Mouse (Mus musculus): ENCODE results near the gene Rnf115. TPM values are rescaled to one million over a fixed set of nuclear protein-coding genes. Genes with fewer than 3 reads are reported as not detected.

The Rnf115 gene
- polyA plus RNA-seq, 1 experiment from 2014 or later = 38.4 TPM

GRCm38 (mm10) chr3:96704778-96705177 is 22.7 kb upstream of the Rnf115 start:
- Histone ChIP-seq H3K36me3 (ENCODE audit: control insufficient read depth, insufficient read depth, low read length) (peaks cover 21% of the 10 kb centered on the region; the same call in 1 of the 2 replicates), H3K27me3 (ENCODE audit: control insufficient read depth, insufficient read depth, low read length) (no peaks in the 10 kb centered on the region), H3K9me3 (replicated peaks; ENCODE audit: control insufficient read depth, low read length) (no peaks in the 10 kb centered on the region), H3K9ac (ENCODE audit: low read length) (no peak overlapping the region), H3K4me1 (ENCODE audit: control insufficient read depth, insufficient read depth, low read length) (peaks cover 10% of the 10 kb centered on the region), H3K4me3 (replicated peaks; ENCODE audit: low read length) (no peak overlapping the region), H3K4me2 (ENCODE audit: low read depth, low read length) (no peak overlapping the region), H3K27ac (ENCODE audit: low read length) (no peak overlapping the region)
- 68% methylated on average over 11 of the region's 11 CpGs for WGBS
- ATAC-seq (ENCODE audit: insufficient read depth, low FRiP score) = no peak

- WGBS = 89% methylated on average over 11 of the region's 11 CpGs
- Histone ChIP-seq H3K27me3 (ENCODE audit: control insufficient read depth, insufficient read depth, low read length) (no peaks in the 10 kb centered on the region), H3K4me3 (replicated peaks; ENCODE audit: low read length) (no peak overlapping the region), H3K4me2 (ENCODE audit: low read depth, low read length) (no peak overlapping the region), H3K9me3 (replicated peaks; ENCODE audit: control insufficient read depth, low read length) (no peaks in the 10 kb centered on the region), H3K36me3 (ENCODE audit: control insufficient read depth, insufficient read depth, low read length) (peaks cover 21% of the 10 kb centered on the region; the same call in 1 of the 2 replicates), H3K4me1 (ENCODE audit: control insufficient read depth, insufficient read depth, low read length) (peaks cover 10% of the 10 kb centered on the region), H3K27ac (ENCODE audit: low read length) (no peak overlapping the region), H3K9ac (ENCODE audit: low read length) (no peak overlapping the region)
- no peak for ATAC-seq (ENCODE audit: insufficient read depth, low FRiP score)
These were observed 21.2 kb upstream of the Rnf115 start for GRCm38 (mm10) chr3:96706217-96706616.

GRCm38 (mm10) chr3:96706984-96707383 is 20.5 kb upstream of the Rnf115 start:
- H3K36me3 ChIP-seq (ENCODE audit: control insufficient read depth, insufficient read depth, low read length) = peaks cover 21% of the 10 kb centered on the region; the same call in 1 of the 2 replicates
- 53% methylated on average over 7 of the region's 7 CpGs for WGBS
- H3K4me1 ChIP-seq (ENCODE audit: control insufficient read depth, insufficient read depth, low read length) = peaks cover 10% of the 10 kb centered on the region
- H3K27ac ChIP-seq (ENCODE audit: low read length) = no peak overlapping the region
- ATAC-seq (ENCODE audit: insufficient read depth, low FRiP score) = no peak
- no peak overlapping the region for H3K4me2 ChIP-seq (ENCODE audit: low read depth, low read length)
- H3K4me3 ChIP-seq (replicated peaks; ENCODE audit: low read length) = no peak overlapping the region
- no peaks in the 10 kb centered on the region for H3K27me3 ChIP-seq (ENCODE audit: control insufficient read depth, insufficient read depth, low read length)
- no peak overlapping the region for H3K9ac ChIP-seq (ENCODE audit: low read length)
- no peaks in the 10 kb centered on the region for H3K9me3 ChIP-seq (replicated peaks; ENCODE audit: control insufficient read depth, low read length)

GRCm38 (mm10) chr3:96707903-96708683 is 19.4 kb upstream of the Rnf115 start, which contains the start of gene Nudt17:
Gene Nudt17, minus strand, starts transcription at chr3:96708562.
- WGBS = 5% methylated on average over 42 of the region's 42 CpGs

GRCm38 (mm10) chr3:96708684-96709064 is 18.8 kb upstream of the Rnf115 start:
- no peaks in the 10 kb centered on the region for H3K27me3 ChIP-seq (ENCODE audit: control insufficient read depth, insufficient read depth, low read length)
- H3K4me2 ChIP-seq (ENCODE audit: low read depth, low read length) = peak overlapping the region; percentile 99
- ATAC-seq (ENCODE audit: insufficient read depth, low FRiP score) = no peak
- no peaks in the 10 kb centered on the region for H3K9me3 ChIP-seq (replicated peaks; ENCODE audit: control insufficient read depth, low read length)
- no peak overlapping the region for H3K9ac ChIP-seq (ENCODE audit: low read length)
- H3K4me3 ChIP-seq (replicated peaks; ENCODE audit: low read length) = 0 out of 2 replicates have a peak overlapping the region, but pooled peaks have one; percentile 62
- WGBS = 51% methylated on average over 2 of the region's 2 CpGs
- peaks cover 21% of the 10 kb centered on the region; the same call in 1 of the 2 replicates for H3K36me3 ChIP-seq (ENCODE audit: control insufficient read depth, insufficient read depth, low read length)
- H3K4me1 ChIP-seq (ENCODE audit: control insufficient read depth, insufficient read depth, low read length) = peaks cover 10% of the 10 kb centered on the region
- H3K27ac ChIP-seq (ENCODE audit: low read length) = no peak overlapping the region

More at GRCm38 (mm10) chr3:96707903-96708683, 19.4 kb upstream of the Rnf115 start, which contains the start of gene Nudt17:
- H3K27ac ChIP-seq (ENCODE audit: low read length) = no peak within 1 kb of the TSS
- H3K27me3 ChIP-seq (ENCODE audit: control insufficient read depth, insufficient read depth, low read length) = no peaks in the 10 kb centered on the region
- ATAC-seq (ENCODE audit: insufficient read depth, low FRiP score) = peak; percentile 87
- peaks cover 21% of the 10 kb centered on the region; the same call in 1 of the 2 replicates for H3K36me3 ChIP-seq (ENCODE audit: control insufficient read depth, insufficient read depth, low read length)
- no peaks in the 10 kb centered on the region for H3K9me3 ChIP-seq (replicated peaks; ENCODE audit: control insufficient read depth, low read length)
- peak within 1 kb of the TSS; percentile 85 for H3K9ac ChIP-seq (ENCODE audit: low read length)
- peaks cover 10% of the 10 kb centered on the region for H3K4me1 ChIP-seq (ENCODE audit: control insufficient read depth, insufficient read depth, low read length)
- peak within 1 kb of the TSS; percentile 99 for H3K4me2 ChIP-seq (ENCODE audit: low read depth, low read length)
- H3K4me3 ChIP-seq (replicated peaks; ENCODE audit: low read length) = peak within 1 kb of the TSS; percentile 62

- no peaks in the 10 kb centered on the region for H3K4me1 ChIP-seq (ENCODE audit: control insufficient read depth, insufficient read depth, low read length)
- WGBS = 79% methylated on average over 5 of the region's 5 CpGs
- H3K27ac ChIP-seq (ENCODE audit: low read length) = no peak overlapping the region
- ATAC-seq (ENCODE audit: insufficient read depth, low FRiP score) = no peak
- no peak overlapping the region for H3K4me2 ChIP-seq (ENCODE audit: low read depth, low read length)
- no peak overlapping the region for H3K9ac ChIP-seq (ENCODE audit: low read length)
- no peaks in the 10 kb centered on the region for H3K9me3 ChIP-seq (replicated peaks; ENCODE audit: control insufficient read depth, low read length)
- H3K4me3 ChIP-seq (replicated peaks; ENCODE audit: low read length) = no peak overlapping the region
- peaks cover 27% of the 10 kb centered on the region; the same call in 1 of the 2 replicates for H3K36me3 ChIP-seq (ENCODE audit: control insufficient read depth, insufficient read depth, low read length)
- no peaks in the 10 kb centered on the region for H3K27me3 ChIP-seq (ENCODE audit: control insufficient read depth, insufficient read depth, low read length)
These were observed 13.2 kb upstream of the Rnf115 start for GRCm38 (mm10) chr3:96714286-96714685.

GRCm38 (mm10) chr3:96715854-96716253 is 11.6 kb upstream of the Rnf115 start:
- H3K9ac ChIP-seq (ENCODE audit: low read length) = no peak overlapping the region
- no peaks in the 10 kb centered on the region for H3K27me3 ChIP-seq (ENCODE audit: control insufficient read depth, insufficient read depth, low read length)
- no peak for ATAC-seq (ENCODE audit: insufficient read depth, low FRiP score)
- 79% methylated on average over 2 of the region's 2 CpGs for WGBS
- H3K27ac ChIP-seq (ENCODE audit: low read length) = no peak overlapping the region
- no peak overlapping the region for H3K4me3 ChIP-seq (replicated peaks; ENCODE audit: low read length)
- no peak overlapping the region for H3K4me2 ChIP-seq (ENCODE audit: low read depth, low read length)
- H3K36me3 ChIP-seq (ENCODE audit: control insufficient read depth, insufficient read depth, low read length) = peaks cover 20% of the 10 kb centered on the region; the same call in 1 of the 2 replicates
- H3K9me3 ChIP-seq (replicated peaks; ENCODE audit: control insufficient read depth, low read length) = no peaks in the 10 kb centered on the region
- no peaks in the 10 kb centered on the region for H3K4me1 ChIP-seq (ENCODE audit: control insufficient read depth, insufficient read depth, low read length)

GRCm38 (mm10) chr3:96719173-96719572 is 8.3 kb upstream of the Rnf115 start:
- H3K9me3 ChIP-seq (replicated peaks; ENCODE audit: control insufficient read depth, low read length) = no peaks in the 10 kb centered on the region
- H3K27ac ChIP-seq (ENCODE audit: low read length) = no peak overlapping the region
- ATAC-seq (ENCODE audit: insufficient read depth, low FRiP score) = no peak
- no peak overlapping the region for H3K9ac ChIP-seq (ENCODE audit: low read length)
- 46% methylated on average over 14 of the region's 14 CpGs for WGBS
- H3K4me1 ChIP-seq (ENCODE audit: control insufficient read depth, insufficient read depth, low read length) = no peaks in the 10 kb centered on the region
- no peak overlapping the region for H3K4me2 ChIP-seq (ENCODE audit: low read depth, low read length)
- H3K27me3 ChIP-seq (ENCODE audit: control insufficient read depth, insufficient read depth, low read length) = no peaks in the 10 kb centered on the region
- H3K36me3 ChIP-seq (ENCODE audit: control insufficient read depth, insufficient read depth, low read length) = peaks cover 20% of the 10 kb centered on the region
- H3K4me3 ChIP-seq (replicated peaks; ENCODE audit: low read length) = no peak overlapping the region

- Histone ChIP-seq H3K27me3 (ENCODE audit: control insufficient read depth, insufficient read depth, low read length) (no peaks in the 10 kb centered on the region), H3K9ac (ENCODE audit: low read length) (peak overlapping the region; percentile 94), H3K9me3 (replicated peaks; ENCODE audit: control insufficient read depth, low read length) (no peaks in the 10 kb centered on the region), H3K27ac (ENCODE audit: low read length) (peak overlapping the region; percentile 79), H3K36me3 (ENCODE audit: control insufficient read depth, insufficient read depth, low read length) (peaks cover 6% of the 10 kb centered on the region; the same call in 1 of the 2 replicates), H3K4me2 (ENCODE audit: low read depth, low read length) (peak overlapping the region; percentile 69), H3K4me3 (replicated peaks; ENCODE audit: low read length) (peak overlapping the region; percentile 99), H3K4me1 (ENCODE audit: control insufficient read depth, insufficient read depth, low read length) (peaks cover 20% of the 10 kb centered on the region)
- WGBS = under 1% methylated on average over 38 of the region's 42 CpGs
- ATAC-seq (ENCODE audit: insufficient read depth, low FRiP score) = peak; percentile 45
These were observed 567 bp downstream of the Rnf115 start for GRCm38 (mm10) chr3:96727828-96728633.

Data from stomach, embryonic 16.5 days (tissue).